Mouse (Mus musculus) cerebral cortex, adult 2 months (tissue): ENCODE data around the gene Tcte2.

Source experiments
- WGBS: fragments of 180-500 bp; shearing (Covaris S2); methylation state at CpG from one replicate; pipeline ENCODE4 v1.1.7; 2018; 5-methylcytosine and 5-hydroxymethylcytosine counted together

Tcte2 gene

GRCm38 (mm10) chr17:13761179-13761913 is at the start of gene Tcte2:
TSS of gene Tcte2 (minus strand) at chr17:13761825.
- WGBS, result under 1% methylated on average over 74 of the region's 74 CpGs

GRCm38 (mm10) chr17:13806016-13806415 is 44.4 kb upstream of the Tcte2 start:
- WGBS, result 86% methylated on average over 1 of the region's 1 CpGs

GRCm38 (mm10) chr17:13802836-13803408 is 41.3 kb upstream of the Tcte2 start:
- 88% methylated on average over 2 of the region's 2 CpGs for whole genome bisulfite sequencing

- WGBS, result 84% methylated on average over 1 of the region's 1 CpGs
These were observed 36.1 kb upstream of the Tcte2 start for GRCm38 (mm10) chr17:13797691-13798090.

- WGBS, result 80% methylated on average over 2 of the region's 2 CpGs
These were observed 28.4 kb upstream of the Tcte2 start for GRCm38 (mm10) chr17:13790033-13790432.

- WGBS, result 48% methylated on average over 1 of the region's 1 CpGs
These were observed 21.8 kb upstream of the Tcte2 start for GRCm38 (mm10) chr17:13783469-13783868.

GRCm38 (mm10) chr17:13781948-13782347 is 20.3 kb upstream of the Tcte2 start:
- WGBS, result 55% methylated on average over 5 of the region's 5 CpGs

- WGBS, result 95% methylated on average over 1 of the region's 1 CpGs
These were observed 17.2 kb upstream of the Tcte2 start for GRCm38 (mm10) chr17:13778865-13779264.

GRCm38 (mm10) chr17:13777676-13778075 is 16.1 kb upstream of the Tcte2 start:
- 58% methylated on average over 2 of the region's 2 CpGs for WGBS

GRCm38 (mm10) chr17:13769256-13769655 is 7.6 kb upstream of the Tcte2 start:
- 81% methylated on average over 3 of the region's 3 CpGs for WGBS

GRCm38 (mm10) chr17:13768531-13768930 is 6.9 kb upstream of the Tcte2 start:
- WGBS, result 84% methylated on average over 1 of the region's 1 CpGs

- WGBS, result 72% methylated on average over 2 of the region's 2 CpGs
These were observed 3.3 kb upstream of the Tcte2 start for GRCm38 (mm10) chr17:13764911-13765310.

GRCm38 (mm10) chr17:13763819-13764218 is 2.2 kb upstream of the Tcte2 start:
- WGBS, result 51% methylated on average over 1 of the region's 1 CpGs

- under 1% methylated on average over 58 of the region's 72 CpGs for WGBS
These were observed 898 bp downstream of the Tcte2 start for GRCm38 (mm10) chr17:13760675-13761178.

GRCm38 (mm10) chr17:13759853-13760627 is 1.6 kb downstream of the Tcte2 start, which contains the start of gene Afdn:
TSS of gene Afdn (plus strand) at chr17:13760539.
- WGBS, result 7% methylated on average over 108 of the region's 108 CpGs

- WGBS, result 9% methylated on average over 13 of the region's 13 CpGs
These were observed 2.3 kb downstream of the Tcte2 start for GRCm38 (mm10) chr17:13759156-13759852.

GRCm38 (mm10) chr17:13758586-13758985 is 3.0 kb downstream of the Tcte2 start:
- WGBS, result 47% methylated on average over 7 of the region's 7 CpGs

- 54% methylated on average over 6 of the region's 6 CpGs for WGBS
These were observed 6.7 kb downstream of the Tcte2 start for GRCm38 (mm10) chr17:13754940-13755339.

- 88% methylated on average over 4 of the region's 4 CpGs for whole genome bisulfite sequencing
These were observed 7.7 kb downstream of the Tcte2 start for GRCm38 (mm10) chr17:13753918-13754317.

GRCm38 (mm10) chr17:13749027-13749426 is 12.6 kb downstream of the Tcte2 start:
- 96% methylated on average over 4 of the region's 4 CpGs for WGBS

GRCm38 (mm10) chr17:13747681-13748080 is 13.9 kb downstream of the Tcte2 start:
- 91% methylated on average over 9 of the region's 9 CpGs for WGBS

GRCm38 (mm10) chr17:13746330-13746729 is 15.3 kb downstream of the Tcte2 start:
- WGBS, result 74% methylated on average over 6 of the region's 6 CpGs
